Mouse (Mus musculus): ENCODE results near the gene Hist1h2bc.

- no peak for TF ChIP-seq POLR2A (IDR thresholded peaks at IDR 0.05; ENCODE audit: insufficient read depth, low read depth, low read length)
- no peak for TF ChIP-seq EP300 (IDR thresholded peaks at IDR 0.05; ENCODE audit: insufficient read depth, low read depth, low read length)
Observed at GRCm38 (mm10) chr13:23737091-23737490, 53.1 kb downstream of the Hist1h2bc start.
